Mouse (Mus musculus) midbrain, embryonic 12.5 days (tissue): Measurements from ENCODE around the gene Rapgef5. TPM values are rescaled to one million over a fixed set of nuclear protein-coding genes. Genes with fewer than 3 reads are reported as not detected.
"Not testable (repeated sequence)": the region's sequence is repeated elsewhere in the genome, so short reads cannot be mapped to it uniquely, and the experiment has no call there.

Experiments used
- ATAC-seq: fragments of 200-750 bp; cut with Nextera tagmentation; 2 replicates; pipeline ENCODE4 v1.8.0; 2017; ENCODE audit warnings: low read depth, moderate TSS enrichment, moderate library complexity; ENCODE audit not compliant: low FRiP score
- H3K27ac ChIP-seq: fragments of 300-500 bp; sonication (generic); replicated peaks from 2 replicates; pipeline ENCODE4 v1.5.1; 2016; ENCODE audit warnings: mild to moderate bottlenecking
- H3K27me3 ChIP-seq: fragments of 300-500 bp; sonication (generic); 2 replicates; pipeline ENCODE4 v1.6.1; 2016; ENCODE audit warnings: mild to moderate bottlenecking
- H3K36me3 ChIP-seq: fragments of 300-500 bp; sonication (generic); 2 replicates; pipeline ENCODE4 v1.6.1; 2016
- H3K4me1 ChIP-seq: fragments of 300-500 bp; sonication (generic); 2 replicates; pipeline ENCODE4 v1.6.1; 2016
- H3K4me2 ChIP-seq: fragments of 300-500 bp; sonication (generic); replicated peaks from 2 replicates; pipeline ENCODE4 v1.6.1; 2016; ENCODE audit warnings: mild to moderate bottlenecking, moderate library complexity
- H3K4me3 ChIP-seq: fragments of 300-500 bp; sonication (generic); 2 replicates; pipeline ENCODE4 v1.5.1; 2016; ENCODE audit warnings: mild to moderate bottlenecking
- H3K9ac ChIP-seq: fragments of 300-500 bp; sonication (generic); replicated peaks from 2 replicates; pipeline ENCODE4 v1.6.1; 2016; ENCODE audit warnings: mild to moderate bottlenecking, moderate library complexity
- H3K9me3 ChIP-seq: fragments of 300-500 bp; sonication (generic); 2 replicates; pipeline ENCODE4 v1.6.1; 2016; ENCODE audit warnings: mild to moderate bottlenecking
- WGBS: fragments of 180-500 bp; shearing (Covaris S2); methylation state at CpG from one replicate; pipeline ENCODE4 v1.1.7; 2016; 5-methylcytosine and 5-hydroxymethylcytosine counted together
- polyA plus RNA-seq: library from polyadenylated mRNA; unstranded; fragments of >200 nt; fragmentation: Nextera tagmentation; extraction: Ambion mirVana; gene quantifications from 2 replicates; pipeline ENCODE4 v1.2.1, GENCODE M21; 2016

The Rapgef5 gene
- polyA plus RNA-seq, 1 experiment from 2014 or later = 25.9 TPM

DNA sequence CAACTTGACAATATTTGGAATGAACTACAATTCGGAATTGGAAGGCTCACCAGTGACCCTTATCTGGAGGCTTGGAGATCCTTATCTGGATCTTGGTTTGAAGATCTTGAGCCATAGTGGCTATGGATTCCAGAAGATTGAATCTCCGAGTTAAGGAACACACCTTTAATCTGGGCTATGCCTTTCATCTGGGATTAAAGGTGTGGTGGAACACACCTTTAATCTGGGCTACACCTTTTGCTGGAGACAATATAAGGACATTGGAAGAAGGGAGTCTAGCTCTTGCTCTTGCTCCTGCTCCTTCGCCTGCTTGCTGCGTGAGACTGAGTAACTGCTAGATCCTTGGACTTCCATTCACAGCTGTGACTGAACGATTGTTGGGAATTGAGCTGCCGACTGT, 287.7 kb downstream of the Rapgef5 start, which contains the start of gene Cdca7l:
Gene Cdca7l (plus strand): TSS at position 301 of the 400 bp plus-strand sequence.
- not testable (repeated sequence) for H3K4me3 ChIP-seq, H3K36me3 ChIP-seq, H3K9ac ChIP-seq, H3K4me2 ChIP-seq, ATAC-seq, H3K9me3 ChIP-seq, H3K27ac ChIP-seq
- 91% methylated on average over 1 of the region's 6 CpGs for WGBS
- H3K27me3 ChIP-seq = peaks cover 20% of the 10 kb centered on the region
- H3K4me1 ChIP-seq = peaks cover 36% of the 10 kb centered on the region

DNA sequence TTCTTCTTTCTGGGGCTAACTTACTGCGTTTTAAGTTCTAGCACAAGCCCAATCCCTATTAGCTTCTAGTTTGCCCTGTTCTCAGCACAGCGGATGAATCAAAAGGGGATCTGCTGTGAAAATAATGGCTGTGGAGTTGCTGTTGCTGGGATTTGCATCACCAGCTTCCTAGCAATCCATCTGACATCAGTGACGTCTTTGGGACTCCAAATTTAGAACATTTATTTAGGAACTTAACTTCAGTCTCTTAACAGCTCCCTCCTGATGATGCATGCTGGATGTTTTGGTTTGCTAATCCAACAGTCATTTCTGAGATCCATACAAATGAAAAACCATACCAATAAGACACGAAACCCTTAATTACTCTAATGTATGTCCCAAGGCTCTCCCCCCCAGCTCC, 289.3 kb downstream of the Rapgef5 start:
- Histone ChIP-seq H3K4me2 (no peak overlapping the region), H3K27me3 (peaks cover 22% of the 10 kb centered on the region), H3K9me3 (no peaks in the 10 kb centered on the region), H3K4me1 (peaks cover 52% of the 10 kb centered on the region), H3K36me3 (no peaks in the 10 kb centered on the region), H3K27ac (no peak overlapping the region), H3K9ac (no peak overlapping the region), H3K4me3 (no peak overlapping the region)
- WGBS = 79% methylated on average over 4 of the region's 4 CpGs
- ATAC-seq = no peak

DNA sequence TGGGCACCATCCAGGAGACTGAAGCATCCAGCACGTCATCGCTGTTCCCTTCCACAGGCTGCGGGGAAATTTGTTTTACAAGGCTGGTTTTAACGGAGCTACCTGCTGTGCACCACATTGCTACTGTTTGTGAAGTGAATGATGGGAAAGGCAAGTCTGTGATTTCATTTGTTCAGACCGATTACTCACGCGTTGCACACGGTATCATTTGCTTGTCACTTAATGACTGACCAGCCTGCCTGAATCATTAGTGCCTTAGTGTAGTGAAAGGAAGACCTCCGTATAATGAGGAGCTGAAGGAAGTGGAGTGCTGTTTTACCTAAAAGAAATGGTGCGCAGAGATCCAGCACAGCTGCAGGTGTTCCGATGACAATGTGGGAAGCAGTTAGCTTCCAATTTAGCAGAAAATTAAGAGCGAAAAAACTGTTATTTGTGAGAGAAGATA, 289.8 kb downstream of the Rapgef5 start:
- Histone ChIP-seq H3K4me1 (peaks cover 53% of the 10 kb centered on the region), H3K9ac (no peak overlapping the region), H3K27ac (no peak overlapping the region), H3K4me2 (peak overlapping the region; percentile 6; the same call in 1 of the 2 replicates), H3K4me3 (no peak overlapping the region), H3K36me3 (no peaks in the 10 kb centered on the region), H3K27me3 (peaks cover 25% of the 10 kb centered on the region), H3K9me3 (no peaks in the 10 kb centered on the region)
- ATAC-seq = no peak
- 38% methylated on average over 12 of the region's 12 CpGs for WGBS

DNA sequence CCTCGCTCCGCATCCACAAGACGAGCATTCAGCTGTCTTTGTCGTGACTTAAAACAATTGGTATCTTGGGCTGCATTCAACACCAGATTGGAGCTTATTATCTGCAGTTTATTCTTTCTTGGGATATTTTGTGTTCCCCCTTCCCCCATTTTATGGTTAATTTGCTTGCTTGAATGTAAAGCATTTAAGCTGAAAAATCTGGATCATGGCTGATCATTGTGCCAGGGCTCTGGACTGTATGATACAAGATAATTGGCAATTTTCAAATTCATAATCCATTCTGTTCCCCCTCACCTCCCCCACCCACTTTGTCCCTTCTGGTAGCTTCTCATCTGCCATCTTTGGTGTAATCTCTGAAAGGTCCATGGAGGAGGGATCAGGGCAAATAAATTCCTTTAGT, 290.2 kb downstream of the Rapgef5 start:
- Histone ChIP-seq H3K4me3 (no peak overlapping the region), H3K27ac (no peak overlapping the region), H3K4me1 (peaks cover 53% of the 10 kb centered on the region), H3K9me3 (no peaks in the 10 kb centered on the region), H3K36me3 (no peaks in the 10 kb centered on the region), H3K9ac (no peak overlapping the region), H3K4me2 (peak overlapping the region; percentile 6; the same call in 1 of the 2 replicates), H3K27me3 (peaks cover 28% of the 10 kb centered on the region)
- WGBS = 50% methylated on average over 4 of the region's 4 CpGs
- ATAC-seq = no peak

GRCm38 (mm10) chr12:117807637-117808036, 291.4 kb downstream of the Rapgef5 start:
- 35% methylated on average over 11 of the region's 12 CpGs for WGBS
- H3K4me3 ChIP-seq = peak overlapping the region; percentile 25
- H3K36me3 ChIP-seq = no peaks in the 10 kb centered on the region
- H3K9me3 ChIP-seq = no peaks in the 10 kb centered on the region
- peak overlapping the region; percentile 58 for H3K4me2 ChIP-seq
- H3K27ac ChIP-seq = no peak overlapping the region
- peak overlapping the region; percentile 32; the same call in 1 of the 2 replicates for H3K9ac ChIP-seq
- H3K27me3 ChIP-seq = peaks cover 36% of the 10 kb centered on the region
- H3K4me1 ChIP-seq = peaks cover 53% of the 10 kb centered on the region
- ATAC-seq = peak; percentile 29; the same call in 1 of the 2 replicates

- peaks cover 41% of the 10 kb centered on the region for H3K27me3 ChIP-seq
- no peak overlapping the region for H3K9ac ChIP-seq
- H3K4me3 ChIP-seq = peak overlapping the region; percentile 25
- no peaks in the 10 kb centered on the region for H3K9me3 ChIP-seq
- WGBS = 27% methylated on average over 17 of the region's 17 CpGs
- H3K36me3 ChIP-seq = no peaks in the 10 kb centered on the region
- H3K4me2 ChIP-seq = peak overlapping the region; percentile 58
- peak overlapping the region; percentile 70 for H3K27ac ChIP-seq
- H3K4me1 ChIP-seq = peaks cover 53% of the 10 kb centered on the region
- ATAC-seq = peak; percentile 74
Measured at GRCm38 (mm10) chr12:117808355-117809326, 292.4 kb downstream of the Rapgef5 start.
